Mouse (Mus musculus) CH12.LX (cell line): Measurements from ENCODE around the gene Bcl2l12. TPM values are rescaled to one million over a fixed set of nuclear protein-coding genes. Genes with fewer than 3 reads are reported as not detected.

Experiments
- DNase-seq: peaks from one replicate; pipeline ENCODE4 v3.0.0-alpha.2; 2013; ENCODE audit errors: extremely low read depth
- H3K27ac ChIP-seq: 2 replicates; pipeline ENCODE4 v1.5.1; 2012; ENCODE audit warnings: low read depth, mild to moderate bottlenecking, control low read depth, moderate library complexity; ENCODE audit not compliant: insufficient read depth
- H3K27me3 ChIP-seq: replicated peaks from 2 replicates; pipeline ENCODE3; 2012; ENCODE audit warnings: inconsistent platforms
- H3K36me3 ChIP-seq, 2 experiments: replicated peaks in 1 of 2; 2 replicates each; pipeline versions ENCODE3 to v1.6.1; 2012; ENCODE audit warnings: inconsistent platforms in 1 of 2, low read length in 1 of 2, mild to moderate bottlenecking in 1 of 2, mixed read lengths in 1 of 2, moderate library complexity in 1 of 2; ENCODE audit not compliant: control insufficient read depth in 1 of 2, insufficient read depth in 1 of 2
- H3K4me1 ChIP-seq, 2 experiments: 2 replicates each; pipeline ENCODE4 v1.6.1; 2012; ENCODE audit warnings: inconsistent platforms in 1 of 2, moderate library complexity in 1 of 2; ENCODE audit not compliant: insufficient read depth in 2 of 2, control insufficient read depth in 1 of 2
- H3K4me2 ChIP-seq: 2 replicates; pipeline ENCODE4 v1.6.1; 2012; ENCODE audit warnings: low read depth, mild to moderate bottlenecking, control low read depth; ENCODE audit not compliant: poor library complexity, insufficient read depth, severe bottlenecking
- H3K4me3 ChIP-seq, 3 experiments: fragments of 150-350 bp in 1 of 3; sonication (generic) in 1 of 3; replicated peaks in 1 of 3; 2 replicates each; pipeline versions ENCODE3 to v1.5.1; 2011 to 2012; ENCODE audit warnings: low read depth in 2 of 3, low read length in 2 of 3, mild to moderate bottlenecking in 2 of 3, moderate library complexity in 2 of 3, control low read depth in 1 of 3, improper control_type of control experiment in 1 of 3, inconsistent platforms in 1 of 3, mixed read lengths in 1 of 3; ENCODE audit not compliant: poor library complexity in 1 of 3
- H3K79me2 ChIP-seq: replicated peaks from 2 replicates; pipeline ENCODE4 v1.6.1; 2012; ENCODE audit warnings: mild to moderate bottlenecking, moderate library complexity; ENCODE audit not compliant: control insufficient read depth, poor library complexity, insufficient read depth, severe bottlenecking; ENCODE audit errors: extremely low read depth
- H3K9ac ChIP-seq: 2 replicates; pipeline ENCODE4 v1.6.1; 2012; ENCODE audit warnings: low read depth, mild to moderate bottlenecking, control low read depth, moderate library complexity; ENCODE audit not compliant: insufficient read depth
- H3K9me3 ChIP-seq: replicated peaks from 2 replicates; pipeline ENCODE3; 2012; ENCODE audit warnings: low read length, inconsistent platforms, mixed read lengths
- BHLHE40 ChIP-seq: IDR thresholded peaks from 2 replicates; pipeline ENCODE4 v1.6.1; 2011; ENCODE audit warnings: mild to moderate bottlenecking, low read depth, low read length, improper control_type of control experiment
- CHD1 ChIP-seq: IDR thresholded peaks from 2 replicates; pipeline ENCODE4 v1.6.1; 2012; ENCODE audit warnings: low read depth, low read length, improper control_type of control experiment, inconsistent platforms
- EP300 ChIP-seq: IDR thresholded peaks from 2 replicates; pipeline ENCODE4 v1.6.1; 2011; ENCODE audit warnings: low read length, improper control_type of control experiment
- ETS1 ChIP-seq: conservative IDR thresholded peaks from 2 replicates; pipeline ENCODE4 v1.6.1; 2012; ENCODE audit warnings: low read depth, mild to moderate bottlenecking, inconsistent platforms, low read length, improper control_type of control experiment, moderate library complexity
- IRF4 ChIP-seq: IDR thresholded peaks from 2 replicates; pipeline ENCODE4 v1.6.1; 2014; ENCODE audit warnings: low read depth, mild to moderate bottlenecking, inconsistent platforms, low read length, improper control_type of control experiment
- JUN ChIP-seq: IDR thresholded peaks from 2 replicates; pipeline ENCODE4 v1.6.1; 2011; ENCODE audit warnings: low read depth, mild to moderate bottlenecking, low read length, improper control_type of control experiment, moderate library complexity; ENCODE audit not compliant: insufficient read depth
- KAT2A ChIP-seq: IDR thresholded peaks from 2 replicates; pipeline ENCODE4 v1.6.1; 2012; ENCODE audit warnings: low read length, improper control_type of control experiment, inconsistent platforms; ENCODE audit not compliant: insufficient replicate concordance
- MAX ChIP-seq: IDR thresholded peaks from 2 replicates; pipeline ENCODE4 v1.6.1; 2011; ENCODE audit warnings: low read length, improper control_type of control experiment
- NELFE ChIP-seq: IDR thresholded peaks from 2 replicates; pipeline ENCODE4 v1.6.1; 2011; ENCODE audit warnings: low read depth, low read length, improper control_type of control experiment
- RCOR1 ChIP-seq: conservative IDR thresholded peaks from 2 replicates; pipeline ENCODE4 v1.6.1; 2012; ENCODE audit warnings: low read depth, mild to moderate bottlenecking, inconsistent platforms, low read length, improper control_type of control experiment
- SMC3 ChIP-seq: IDR thresholded peaks from 2 replicates; pipeline ENCODE4 v1.6.1; 2011; ENCODE audit warnings: low read depth, low read length, improper control_type of control experiment
- USF2 ChIP-seq: conservative IDR thresholded peaks from 2 replicates; pipeline ENCODE4 v1.6.1; 2011; ENCODE audit warnings: low read depth, low read length, improper control_type of control experiment
- ZC3H11A ChIP-seq: IDR thresholded peaks from 2 replicates; pipeline ENCODE4 v1.6.1; 2012; ENCODE audit warnings: low read depth, mild to moderate bottlenecking, inconsistent platforms, low read length, improper control_type of control experiment
- ZKSCAN1 ChIP-seq: IDR thresholded peaks from 2 replicates; pipeline ENCODE4 v1.6.1; 2012; ENCODE audit warnings: low read depth, inconsistent platforms, low read length, improper control_type of control experiment, borderline replicate concordance
- ZNF384 ChIP-seq: IDR thresholded peaks from 2 replicates; pipeline ENCODE4 v1.6.1; 2012; ENCODE audit warnings: low read depth, low read length, improper control_type of control experiment, inconsistent platforms
- dilution Hi-C: fragments of 300-500 bp; cut with MboI; formaldehyde crosslinking; loops from 2 replicates; pipeline ENCODE4 v1.14.3; 2020; ENCODE audit warnings: low sequenced_read_pairs; ENCODE audit not compliant: extremely low pct_unique_long_range_greater_than_20kb, extremely low pct_ligation_motif_present
- in situ Hi-C: fragments of 300-500 bp; cut with MboI; formaldehyde crosslinking; loops from 3 replicates; pipeline ENCODE4 v1.14.3; 2019; ENCODE audit warnings: low sequenced_read_pairs, low pct_ligation_motif_present, low pct_unique_long_range_greater_than_20kb, mixed read lengths
- polyA plus RNA-seq: library from polyadenylated mRNA; unstranded; fragments of >175 nt; gene quantifications from 2 replicates; pipeline ENCODE4 v1.2.1, GENCODE M21; 2012; ENCODE audit warnings: low read depth; ENCODE audit not compliant: insufficient read length
- total RNA-seq, 2 experiments: library from RNA; depleted of rRNA; stranded (reverse); fragments of 300-350 nt in 1 of 2; fragments of >200 nt in 1 of 2; gene quantifications; 2 replicates each; pipeline ENCODE4 v1.2.3; 2012 to 2014

Gene Bcl2l12
- total and polyA plus RNA-seq, 3 experiments, result 9.2 to 12.6 (median 11.8) TPM

DNA sequence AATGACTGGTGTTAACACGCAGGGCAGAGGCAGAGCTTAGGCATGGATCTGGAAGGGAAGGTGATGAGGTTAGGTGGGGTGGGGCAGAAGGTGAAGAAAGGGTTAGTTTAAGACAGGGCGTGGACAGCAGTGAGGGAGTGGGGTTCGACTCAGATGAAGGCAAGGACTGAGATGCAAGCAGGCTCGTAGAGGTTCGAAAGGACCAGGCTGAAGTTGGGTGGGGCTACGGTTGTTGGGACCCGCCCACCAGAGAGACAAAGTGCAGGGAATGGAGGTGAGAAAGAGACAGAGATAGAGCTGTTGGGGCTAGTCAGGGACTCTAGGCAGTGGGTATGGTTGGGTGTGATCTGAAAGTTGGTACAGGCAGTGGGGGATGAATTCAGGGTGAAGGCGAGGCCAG, 36.2 kb downstream of the Bcl2l12 start:
- TF ChIP-seq BHLHE40, result no peak
- TF ChIP-seq ZKSCAN1, result no peak
- no peak for TF ChIP-seq EP300
- no peak for TF ChIP-seq ZNF384
- dilution Hi-C loops (no loop called here), in situ Hi-C loops (no loop called here)
- Histone ChIP-seq H3K9ac (no peak overlapping the region), H3K9me3 (no peaks in the 10 kb centered on the region), H3K36me3 (peaks cover 0 to 78% of the 10 kb centered on the region in 2 experiments), H3K79me2 (no peaks in the 10 kb centered on the region), H3K27me3 (no peaks in the 10 kb centered on the region), H3K4me2 (no peak overlapping the region), H3K4me1 (peaks cover 11 to 26% of the 10 kb centered on the region in 2 experiments), H3K4me3 (no peak overlapping the region), H3K27ac (no peak overlapping the region)
- no peak for DNase-seq

DNA sequence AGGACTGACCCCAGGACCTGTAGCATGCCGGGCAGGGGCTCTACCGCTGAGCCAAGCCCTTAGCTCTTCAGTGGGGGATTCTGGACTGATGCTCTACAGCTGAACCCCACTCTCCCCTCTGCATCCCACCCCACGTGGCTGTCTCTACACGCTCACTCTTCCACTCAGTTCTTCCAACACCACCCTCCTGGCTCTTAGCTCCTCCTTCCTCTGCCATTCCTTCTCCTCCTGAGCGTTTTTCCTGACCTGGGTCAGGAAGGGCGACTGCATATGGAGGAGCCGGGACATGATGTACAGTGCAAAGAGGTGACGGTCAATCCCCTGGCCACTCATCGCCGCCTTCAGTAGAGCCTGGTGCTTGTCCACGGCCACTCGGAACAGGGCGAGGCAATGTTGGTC, 38.0 kb downstream of the Bcl2l12 start:
- Histone ChIP-seq H3K4me3 (no peak overlapping the region), H3K36me3 (peaks cover 0 to 70% of the 10 kb centered on the region in 2 experiments), H3K27me3 (no peaks in the 10 kb centered on the region), H3K27ac (no peak overlapping the region), H3K9me3 (no peaks in the 10 kb centered on the region), H3K4me1 (peaks cover 11 to 26% of the 10 kb centered on the region in 2 experiments), H3K4me2 (no peak overlapping the region), H3K79me2 (no peaks in the 10 kb centered on the region), H3K9ac (no peak overlapping the region)
- dilution Hi-C loops, result no loop called here
- in situ Hi-C loops, result no loop called here
- no peak for DNase-seq
- TF ChIP-seq USF2, result no peak
- TF ChIP-seq CHD1, result no peak
- TF ChIP-seq SMC3, result no peak
- TF ChIP-seq KAT2A, result no peak
- TF ChIP-seq NELFE, result no peak

DNA sequence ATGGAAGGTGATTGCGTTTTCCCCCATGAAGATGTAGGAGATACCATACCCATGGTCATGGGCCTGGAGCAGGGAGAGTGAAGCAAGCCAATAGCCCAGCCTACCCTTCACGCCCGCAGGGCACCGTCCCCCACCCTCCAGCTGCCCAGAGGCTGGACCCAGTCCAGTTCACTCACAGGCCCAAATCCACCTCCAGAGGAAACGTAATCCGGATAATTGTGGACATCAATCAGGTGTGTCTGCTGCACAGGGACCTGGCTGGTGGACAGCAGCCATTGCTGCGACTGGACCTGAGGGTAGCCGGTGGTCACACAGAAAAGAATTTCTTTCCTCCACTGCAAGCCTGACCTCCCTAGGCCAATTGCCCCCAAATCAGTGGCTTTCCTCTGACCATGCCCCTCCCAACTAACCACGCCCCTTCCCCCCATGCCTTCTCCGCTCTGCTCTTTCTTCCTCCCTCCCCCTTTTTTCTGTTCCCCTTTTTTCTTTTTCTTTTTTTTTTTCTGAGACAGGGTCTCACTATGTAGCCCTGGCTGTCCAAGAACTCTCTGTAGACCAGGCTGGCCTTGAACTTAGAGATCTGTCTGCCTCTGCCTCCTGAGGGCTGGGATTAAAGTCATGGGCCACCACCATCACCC, 38.5 kb downstream of the Bcl2l12 start:
- dilution Hi-C loops (no loop called here), in situ Hi-C loops (loop anchor here (10.0 kb wide), 2 partner anchors 105 to 215 kb away; partner anchors contain the start of genes Pnkp and Vrk3)
- Histone ChIP-seq H3K79me2 (no peaks in the 10 kb centered on the region), H3K36me3 (peaks cover 0 to 65% of the 10 kb centered on the region in 2 experiments), H3K27me3 (no peaks in the 10 kb centered on the region), H3K4me2 (no peak overlapping the region), H3K9me3 (no peaks in the 10 kb centered on the region), H3K27ac (no peak overlapping the region), H3K4me1 (peaks cover 11 to 26% of the 10 kb centered on the region in 2 experiments), H3K9ac (no peak overlapping the region), H3K4me3 (no peak overlapping the region)
- no peak for DNase-seq
- TF ChIP-seq JUN (no peak), MAX (no peak), ZC3H11A (no peak), ETS1 (no peak), ZNF384 (peak; percentile 72), RCOR1 (no peak), IRF4 (0 out of 2 replicates have a peak, but pooled peaks have one; percentile 12)
